Mouse (Mus musculus) gastrocnemius, adult 18-20 months (tissue): Measurements from ENCODE around the gene Bcl2l1. TPM values are rescaled to one million over a fixed set of nuclear protein-coding genes. Genes with fewer than 3 reads are reported as not detected.
A peak's percentile ranks its signal among the peaks of the same experiment; 100 is the strongest.

ENCODE experiments used
- DNase-seq: peaks from one replicate; pipeline ENCODE4 v3.0.0; 2021; ENCODE audit warnings: low spot score
- microRNA-seq: library from miRNA; unstranded; fragments of <30 nt; microRNA quantifications from one replicate; pipeline ENCODE4 v1.2.0, GENCODE M21; 2021
- total RNA-seq, 2 experiments: library from RNA; stranded (reverse); gene quantifications; 2 replicates each; pipeline ENCODE4 v1.2.3; 2021

The Bcl2l1 gene
- total RNA-seq, 2 experiments from 2014 or later, result 20.6 to 30.6 TPM

GRCm38 (mm10) chr2:152739031-152739841 lies 92.3 kb downstream of the Bcl2l1 start:
- peak; percentile 62 for DNase-seq

- DNase-seq, result no peak
These were observed 93.2 kb downstream of the Bcl2l1 start for GRCm38 (mm10) chr2:152738341-152738740.

GRCm38 (mm10) chr2:152737306-152738221 lies 94.0 kb downstream of the Bcl2l1 start:
- DNase-seq, result no peak

- DNase-seq, result no peak
These were observed 94.8 kb downstream of the Bcl2l1 start for GRCm38 (mm10) chr2:152736748-152737147.

- peak; percentile 81 for DNase-seq
These were observed 95.4 kb downstream of the Bcl2l1 start, which contains the start of gene Id1 for GRCm38 (mm10) chr2:152736090-152736601. Id1 (plus strand) TSS chr2:152736251.

DNA sequence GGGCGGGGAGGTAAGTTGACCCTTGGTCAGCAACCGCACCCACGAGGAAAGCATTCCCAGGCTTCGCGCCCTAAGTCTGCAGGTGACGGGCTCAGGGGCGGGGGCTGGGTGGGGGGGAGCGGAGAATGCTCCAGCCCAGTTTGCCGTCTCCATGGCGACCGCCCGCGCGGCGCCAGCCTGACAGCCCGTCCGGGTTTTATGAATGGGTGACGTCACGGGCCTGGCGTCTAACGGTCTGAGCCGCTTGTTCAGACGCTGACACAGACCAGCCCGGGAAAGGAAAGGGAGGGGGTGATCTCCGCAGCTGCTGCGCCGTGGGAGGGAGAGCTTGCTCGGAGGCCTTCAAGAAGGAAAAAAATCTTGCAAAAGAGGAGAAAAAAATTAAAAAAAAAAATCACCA lies 96.5 kb downstream of the Bcl2l1 start:
- peak; percentile 85 for DNase-seq

- no peak for DNase-seq
These were observed 97.0 kb downstream of the Bcl2l1 start for GRCm38 (mm10) chr2:152734501-152734900.

DNA sequence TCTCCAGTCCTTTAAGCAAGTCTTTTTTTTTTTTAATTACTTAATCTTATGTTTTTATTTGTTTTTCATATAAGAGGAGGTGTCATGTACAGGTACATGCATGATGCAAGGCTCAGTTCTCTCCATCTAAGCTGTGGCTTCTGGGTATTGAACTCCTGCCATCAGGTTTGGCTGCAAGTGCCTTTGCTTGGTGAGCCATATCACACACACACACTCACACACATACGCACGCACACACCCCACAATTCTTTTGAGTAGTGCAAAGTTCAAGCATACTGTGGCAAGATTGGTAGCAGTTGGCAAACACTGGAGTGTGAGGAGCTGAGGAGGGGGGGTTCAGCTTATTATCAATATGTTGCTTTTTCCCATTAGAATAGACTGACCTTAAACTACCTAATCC lies 98.3 kb downstream of the Bcl2l1 start:
- no peak for DNase-seq

Small RNA genes lying within 50 kb of the gene (microRNA-seq; reads per million reads assigned to microRNA genes)
- not detected for gene Gm23802
- gene Mir5622, result not detected

Other genes with a start within 250 kb of the Bcl2l1 start
- gene Defb45, start 232.3 kb downstream of the Bcl2l1 start, total RNA-seq, result not detected
- gene Defb36, start 227.4 kb downstream of the Bcl2l1 start, total RNA-seq, result not detected
- gene Defb25, start 208.7 kb downstream of the Bcl2l1 start, total RNA-seq, result not detected
- 1 to 10 TPM; 1.6 to 3.3 TPM for gene Rem1, start 204.8 kb downstream of the Bcl2l1 start, total RNA-seq
- 10 to 100 TPM; 29.5 to 30.8 TPM for gene H13, start 162.3 kb downstream of the Bcl2l1 start, total RNA-seq
- 10 to 100 TPM; 11.3 to 12.7 TPM for gene Mcts2, start 144.7 kb downstream of the Bcl2l1 start, total RNA-seq
- 10 to 100 TPM; 16.0 to 28.5 TPM for gene Id1, start 95.5 kb downstream of the Bcl2l1 start, total RNA-seq
- 1 to 10 TPM; 2.6 to 3.5 TPM for gene Cox4i2, start 77.6 kb downstream of the Bcl2l1 start, total RNA-seq
- 1 to 10 TPM; 1.6 to 5.3 TPM for gene Tpx2, start 16.2 kb upstream of the Bcl2l1 start, total RNA-seq
- gene Mylk2, start 79.6 kb upstream of the Bcl2l1 start, total RNA-seq, result 100 to 1,000 TPM; 671 to 798 TPM
- gene Foxs1, start 101.5 kb upstream of the Bcl2l1 start, total RNA-seq, result 1 to 10 TPM in 1 of 2 experiments, under 1 TPM in 1; 0.75 to 1.8 TPM
- under 1 TPM; 0.26 to 0.34 TPM for gene Dusp15, start 120.0 kb upstream of the Bcl2l1 start, total RNA-seq
- gene Ttll9, start 130.8 kb upstream of the Bcl2l1 start, total RNA-seq, result not detected
- 10 to 100 TPM; 72.1 to 77.5 TPM for gene Pdrg1, start 183.7 kb upstream of the Bcl2l1 start, total RNA-seq
- not detected for gene Xkr7, start 200.1 kb upstream of the Bcl2l1 start, total RNA-seq
- gene Ccm2l, start 234.2 kb upstream of the Bcl2l1 start, total RNA-seq, result 1 to 10 TPM; 3.3 to 4.1 TPM